Mouse (Mus musculus): ENCODE data around the gene Soat2.

GRCm38 (mm10) chr15:102192271-102192812 is 42.0 kb downstream of the Soat2 start:
- TF ChIP-seq CTCF (IDR thresholded peaks at IDR 0.05; ENCODE audit: borderline replicate concordance, control insufficient read depth, extremely low read depth, insufficient read depth, low read length, poor library complexity), result no peak
- no peak for TF ChIP-seq POLR2A (IDR thresholded peaks at IDR 0.05; ENCODE audit: control insufficient read depth, extremely low read depth, insufficient read depth, low read length, poor library complexity)
